Mouse (Mus musculus): ENCODE measurements around the gene Tex22. TPM values are rescaled to one million over a fixed set of nuclear protein-coding genes. Genes with fewer than 3 reads are reported as not detected.

The Tex22 gene
- not detected in 2 replicates for polyA plus RNA-seq (2015; fragmentation: Nextera tagmentation; extraction: Ambion mirVana)

DNA sequence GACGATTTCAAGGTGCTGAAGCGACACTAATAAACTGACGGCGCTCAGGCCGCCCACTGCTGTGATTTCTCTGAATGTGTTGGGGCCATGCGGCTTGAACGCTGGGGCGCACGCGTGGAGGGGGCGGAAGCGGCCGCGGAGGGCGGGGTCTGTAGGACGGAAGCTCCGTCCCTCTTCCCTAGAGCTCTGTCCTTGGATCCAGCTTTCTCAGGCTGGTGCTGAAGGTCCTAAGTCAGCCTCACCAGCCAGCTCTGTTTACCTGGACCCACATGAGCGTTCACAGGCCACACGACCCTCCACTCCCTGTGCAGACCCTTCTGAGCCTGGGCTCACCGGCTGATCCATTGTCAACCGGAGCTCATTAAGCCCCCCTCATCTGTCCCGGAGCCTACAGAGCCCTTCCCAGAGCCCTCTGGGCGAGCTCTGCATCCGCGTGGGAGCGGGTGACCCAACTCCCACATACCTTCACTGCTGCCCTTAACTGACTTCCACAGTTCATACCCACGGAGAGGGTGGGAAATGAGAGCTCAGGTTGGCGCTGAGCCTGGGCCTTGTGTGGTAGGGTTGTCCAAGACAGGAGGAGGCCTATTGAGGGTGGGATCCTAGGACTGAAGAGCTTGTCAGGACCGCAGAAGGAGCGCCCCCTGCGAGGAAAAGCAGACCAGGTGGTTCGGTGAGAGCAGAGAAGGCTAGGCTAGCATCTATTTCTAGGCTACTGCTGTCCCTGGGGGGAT is at the start of gene Tex22:
Tex22 (plus strand) TSS at position 174 of the 734 bp plus-strand sequence.
- Histone ChIP-seq H3K4me1 (replicated peaks) (peaks cover 20% of the 10 kb centered on the region), H3K27ac (peak within 1 kb of the TSS; percentile 91), H3K27me3 (no peaks in the 10 kb centered on the region), H3K9me3 (replicated peaks) (no peaks in the 10 kb centered on the region), H3K9ac (peak within 1 kb of the TSS; percentile 52), H3K4me3 (peak within 1 kb of the TSS; percentile 48), H3K4me2 (peak within 1 kb of the TSS; percentile 79), H3K36me3 (peaks cover 14% of the 10 kb centered on the region)
- peak; percentile 91 for ATAC-seq (replicated peaks; ENCODE audit: insufficient number of reproducible peaks, insufficient read depth, low FRiP score, low read depth)
- 3% methylated on average over 32 of the region's 32 CpGs for WGBS

DNA sequence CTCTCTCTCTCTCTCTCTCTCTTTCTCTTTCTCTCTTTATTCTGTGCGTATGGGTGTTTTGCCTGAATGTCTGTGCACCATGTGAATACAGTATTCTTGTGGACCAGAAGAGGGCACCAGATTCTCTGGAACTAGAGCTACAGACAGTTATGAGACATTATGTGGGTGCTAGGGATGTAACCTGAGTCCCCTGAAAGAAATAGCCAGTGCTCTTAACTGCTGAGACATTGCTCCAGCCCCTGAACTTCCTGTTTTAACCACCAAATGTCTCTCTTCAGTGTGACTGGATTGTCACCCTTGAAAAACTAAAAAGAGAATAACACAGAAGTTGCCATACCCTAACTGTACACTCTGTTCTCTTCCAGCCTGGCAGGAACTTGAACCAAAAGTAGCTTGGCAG is 47.7 kb upstream of the Tex22 start:
- 97% methylated on average over 1 of the region's 1 CpGs for WGBS
- no peaks in the 10 kb centered on the region for H3K27me3 ChIP-seq
- ATAC-seq (replicated peaks; ENCODE audit: insufficient number of reproducible peaks, insufficient read depth, low FRiP score, low read depth), result no peak
- H3K4me1 ChIP-seq (replicated peaks), result peaks cover 29% of the 10 kb centered on the region
- no peaks in the 10 kb centered on the region for H3K36me3 ChIP-seq
- H3K9ac ChIP-seq, result no peak overlapping the region
- no peak overlapping the region for H3K27ac ChIP-seq
- no peaks in the 10 kb centered on the region for H3K9me3 ChIP-seq (replicated peaks)
- H3K4me2 ChIP-seq, result no peak overlapping the region
- H3K4me3 ChIP-seq, result no peak overlapping the region

DNA sequence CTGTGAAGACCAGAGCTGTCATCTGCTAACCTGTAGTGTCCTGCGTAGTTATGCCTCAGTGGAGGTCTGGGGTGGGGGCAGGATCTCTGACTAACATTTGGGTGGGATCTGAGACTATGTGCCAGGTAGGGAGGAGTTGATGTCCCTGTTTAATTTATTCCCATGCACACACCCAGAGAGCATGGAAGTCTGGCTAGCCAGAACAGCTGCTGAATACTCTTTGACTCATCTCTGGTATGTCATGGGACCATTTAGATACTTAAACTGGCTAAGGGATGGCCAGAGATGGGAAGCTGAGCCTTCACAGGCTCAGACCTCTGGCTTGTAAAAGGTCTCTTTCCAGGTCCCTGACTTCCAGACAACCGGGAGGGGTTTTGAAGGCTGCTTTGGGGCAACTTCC is 46.8 kb upstream of the Tex22 start:
- WGBS, result 88% methylated on average over 2 of the region's 2 CpGs

DNA sequence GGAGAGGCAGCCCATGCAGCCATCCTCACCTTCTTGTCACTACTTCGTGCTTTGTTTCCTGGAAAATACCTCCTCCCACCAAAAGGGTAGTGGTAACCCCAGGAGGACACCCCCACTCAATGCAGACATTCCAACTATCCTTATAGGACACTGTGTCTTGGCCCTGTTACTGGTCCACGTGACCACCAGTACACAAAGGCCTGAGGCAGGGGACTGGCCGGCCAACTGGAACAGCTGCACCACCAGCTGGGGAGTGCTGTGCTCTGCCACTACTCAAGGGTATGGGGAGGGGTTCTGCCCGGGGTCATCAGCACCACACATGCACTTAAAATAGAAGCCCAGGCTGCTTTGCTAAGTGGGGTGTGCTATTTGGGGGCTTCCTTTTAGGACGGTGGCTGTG is 46.2 kb upstream of the Tex22 start:
- H3K27ac ChIP-seq, result peak overlapping the region; percentile 24; the same call in 1 of the 2 replicates
- ATAC-seq (replicated peaks; ENCODE audit: insufficient number of reproducible peaks, insufficient read depth, low FRiP score, low read depth), result peak; percentile 27; the same call in 1 of the 2 replicates
- no peaks in the 10 kb centered on the region for H3K36me3 ChIP-seq
- no peak overlapping the region for H3K9ac ChIP-seq
- peaks cover 39% of the 10 kb centered on the region for H3K4me1 ChIP-seq (replicated peaks)
- H3K27me3 ChIP-seq, result no peaks in the 10 kb centered on the region
- H3K4me3 ChIP-seq, result no peak overlapping the region
- WGBS, result 39% methylated on average over 5 of the region's 5 CpGs
- H3K9me3 ChIP-seq (replicated peaks), result no peaks in the 10 kb centered on the region
- H3K4me2 ChIP-seq, result no peak overlapping the region

More for the DNA sequence above, 46.8 kb upstream of the Tex22 start:
- no peak overlapping the region for H3K27ac ChIP-seq
- H3K4me1 ChIP-seq (replicated peaks), result peaks cover 36% of the 10 kb centered on the region
- H3K4me2 ChIP-seq, result no peak overlapping the region
- H3K9me3 ChIP-seq (replicated peaks), result no peaks in the 10 kb centered on the region
- H3K27me3 ChIP-seq, result no peaks in the 10 kb centered on the region
- H3K9ac ChIP-seq, result no peak overlapping the region
- H3K4me3 ChIP-seq, result no peak overlapping the region
- ATAC-seq (replicated peaks; ENCODE audit: insufficient number of reproducible peaks, insufficient read depth, low FRiP score, low read depth), result no peak
- H3K36me3 ChIP-seq, result no peaks in the 10 kb centered on the region

DNA sequence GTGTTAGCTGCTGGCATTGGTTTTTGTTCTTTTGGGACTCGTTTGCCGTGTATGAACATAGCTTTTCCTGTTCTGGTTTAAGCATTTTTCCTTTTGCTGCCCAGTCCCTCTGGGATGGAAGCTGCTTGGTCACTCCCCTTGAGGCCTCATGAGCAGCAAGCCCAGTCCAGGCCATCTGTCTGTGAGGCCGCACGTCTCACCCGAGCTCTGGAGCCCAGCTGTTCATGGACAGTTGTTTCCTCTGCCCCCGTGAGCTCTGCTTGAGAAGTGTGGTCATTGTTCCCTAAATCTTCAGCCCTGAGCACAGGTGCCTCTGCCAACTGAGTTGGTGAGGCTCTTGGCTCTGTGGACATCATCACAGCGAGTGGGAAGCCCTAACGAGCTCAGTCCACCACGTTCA is 45.4 kb upstream of the Tex22 start:
- H3K4me2 ChIP-seq, result no peak overlapping the region
- H3K9ac ChIP-seq, result no peak overlapping the region
- H3K27ac ChIP-seq, result no peak overlapping the region
- no peak overlapping the region for H3K4me3 ChIP-seq
- H3K27me3 ChIP-seq, result no peaks in the 10 kb centered on the region
- WGBS, result 77% methylated on average over 9 of the region's 9 CpGs
- no peaks in the 10 kb centered on the region for H3K9me3 ChIP-seq (replicated peaks)
- peaks cover 41% of the 10 kb centered on the region for H3K4me1 ChIP-seq (replicated peaks)
- ATAC-seq (replicated peaks; ENCODE audit: insufficient number of reproducible peaks, insufficient read depth, low FRiP score, low read depth), result no peak
- no peaks in the 10 kb centered on the region for H3K36me3 ChIP-seq

DNA sequence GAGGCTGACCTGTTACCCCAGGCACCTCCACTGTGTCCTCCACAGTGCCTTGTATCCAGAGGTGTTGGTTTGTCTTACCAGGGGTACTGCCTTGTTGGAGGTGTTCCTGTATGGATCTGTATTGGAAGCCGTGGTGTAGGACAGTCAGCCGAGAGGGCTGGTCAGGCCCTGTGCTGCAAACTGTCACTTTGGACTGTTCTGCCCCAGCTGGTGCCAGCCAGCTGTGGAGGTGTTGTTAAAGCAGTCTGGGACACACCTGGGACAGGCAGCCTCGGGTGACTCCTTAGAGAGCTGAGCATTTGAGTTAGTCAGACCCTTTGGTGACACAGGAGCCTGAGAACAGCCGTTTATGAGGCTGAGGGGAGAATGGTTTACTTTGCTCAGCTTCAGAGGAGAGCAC is 44.3 kb upstream of the Tex22 start:
- H3K4me1 ChIP-seq (replicated peaks), result peaks cover 51% of the 10 kb centered on the region
- 73% methylated on average over 4 of the region's 4 CpGs for WGBS

DNA sequence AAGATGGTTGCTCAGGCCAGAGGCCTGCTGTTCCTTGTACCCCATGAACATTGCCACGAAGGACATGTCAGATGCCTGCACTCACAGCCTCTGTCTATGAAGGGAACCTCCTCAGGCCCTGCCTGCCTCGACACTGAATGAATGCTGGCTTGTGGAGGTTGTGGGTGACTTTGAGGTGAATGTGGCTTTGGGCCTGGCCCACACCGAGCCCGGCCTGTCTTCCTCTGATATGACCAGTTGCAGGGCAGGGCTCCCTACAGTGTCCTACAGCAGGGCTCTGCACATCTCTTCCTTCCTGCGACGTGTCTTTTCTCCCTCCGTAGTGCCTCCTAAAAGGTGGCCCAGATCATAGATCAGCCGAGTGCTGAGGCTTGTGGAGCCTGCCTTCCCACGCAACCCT is 43.3 kb upstream of the Tex22 start:
- WGBS, result 76% methylated on average over 9 of the region's 9 CpGs

More for the DNA sequence above, 44.3 kb upstream of the Tex22 start:
- Histone ChIP-seq H3K27me3 (no peaks in the 10 kb centered on the region), H3K4me3 (no peak overlapping the region), H3K9ac (no peak overlapping the region), H3K36me3 (no peaks in the 10 kb centered on the region), H3K9me3 (replicated peaks) (no peaks in the 10 kb centered on the region), H3K27ac (no peak overlapping the region), H3K4me2 (no peak overlapping the region)
- no peak for ATAC-seq (replicated peaks; ENCODE audit: insufficient number of reproducible peaks, insufficient read depth, low FRiP score, low read depth)

DNA sequence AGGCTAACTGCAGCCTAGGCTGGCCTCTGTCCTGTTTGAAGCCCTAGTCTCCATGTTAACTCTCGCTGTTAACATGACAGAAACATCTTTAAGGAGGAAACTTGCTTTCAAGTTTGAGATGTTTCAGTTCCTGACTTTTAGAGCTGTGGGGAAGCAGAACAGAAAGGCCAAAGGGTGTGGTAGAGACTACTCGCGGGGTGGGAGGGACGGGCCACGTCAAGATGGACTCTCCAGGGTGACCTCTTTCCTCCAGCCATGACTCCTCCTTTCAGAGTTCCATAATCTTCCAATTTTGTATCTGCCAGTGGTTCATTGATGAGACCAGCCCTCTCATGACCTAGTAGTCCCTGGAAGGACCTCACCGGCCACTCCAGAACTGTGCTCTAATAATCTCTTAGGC is 42.9 kb upstream of the Tex22 start:
- Histone ChIP-seq H3K9me3 (replicated peaks) (no peaks in the 10 kb centered on the region), H3K9ac (no peak overlapping the region), H3K36me3 (no peaks in the 10 kb centered on the region), H3K27ac (no peak overlapping the region), H3K4me2 (no peak overlapping the region), H3K4me1 (replicated peaks) (peaks cover 55% of the 10 kb centered on the region), H3K4me3 (no peak overlapping the region), H3K27me3 (no peaks in the 10 kb centered on the region)
- WGBS, result 74% methylated on average over 6 of the region's 6 CpGs
- ATAC-seq (replicated peaks; ENCODE audit: insufficient number of reproducible peaks, insufficient read depth, low FRiP score, low read depth), result no peak

More for the DNA sequence above, 43.3 kb upstream of the Tex22 start:
- no peak overlapping the region for H3K27ac ChIP-seq
- no peaks in the 10 kb centered on the region for H3K36me3 ChIP-seq
- H3K4me2 ChIP-seq, result no peak overlapping the region
- no peak for ATAC-seq (replicated peaks; ENCODE audit: insufficient number of reproducible peaks, insufficient read depth, low FRiP score, low read depth)
- H3K4me1 ChIP-seq (replicated peaks), result peaks cover 55% of the 10 kb centered on the region
- H3K27me3 ChIP-seq, result no peaks in the 10 kb centered on the region
- H3K9me3 ChIP-seq (replicated peaks), result no peaks in the 10 kb centered on the region
- no peak overlapping the region for H3K4me3 ChIP-seq
- no peak overlapping the region for H3K9ac ChIP-seq

DNA sequence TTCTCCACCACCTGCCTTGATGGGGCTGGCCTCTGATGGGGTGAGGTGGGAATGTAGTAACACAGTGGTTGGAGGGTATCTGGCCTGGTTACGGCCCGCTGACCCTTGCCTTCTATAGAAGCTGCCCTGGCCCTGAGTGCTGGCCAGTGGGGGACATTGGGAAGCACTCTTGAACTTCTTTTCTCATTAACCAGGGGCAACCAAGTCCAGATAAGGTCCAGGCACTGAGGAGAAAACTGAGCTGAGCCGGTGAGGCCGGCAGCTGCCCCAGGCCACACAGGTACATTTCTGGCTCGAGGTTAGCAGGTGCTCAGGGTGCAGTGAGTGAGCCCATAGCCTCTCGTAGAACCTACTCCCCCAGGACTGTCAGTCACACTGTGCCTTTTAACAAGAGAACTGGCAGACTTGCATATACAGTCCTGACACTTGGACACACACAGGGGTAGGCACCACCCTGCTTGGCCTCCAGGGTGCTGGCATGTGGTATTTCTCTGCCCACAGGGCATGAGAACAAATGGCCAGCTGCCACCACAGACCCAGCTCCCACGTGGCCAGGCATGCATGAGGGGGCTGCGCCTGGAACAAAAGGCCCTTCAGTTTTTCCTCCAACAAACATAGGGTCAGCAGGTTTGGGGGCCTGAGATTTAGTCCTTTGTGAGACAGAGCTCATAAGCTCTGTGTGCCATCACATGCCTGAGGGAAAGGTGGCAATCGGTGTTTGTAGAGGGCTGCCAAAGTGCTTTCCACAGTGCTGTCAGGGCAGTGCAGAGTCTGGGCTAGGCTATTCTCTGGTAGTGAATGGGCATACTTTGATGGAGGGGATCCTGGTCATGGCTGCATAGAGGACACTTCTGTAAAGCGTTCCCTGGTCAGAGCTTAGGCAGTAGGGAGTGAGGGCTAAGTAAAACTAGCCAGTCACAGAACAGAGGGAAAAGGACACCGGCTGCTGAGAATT is 41.7 kb upstream of the Tex22 start:
- H3K4me2 ChIP-seq, result no peak overlapping the region
- WGBS, result 62% methylated on average over 11 of the region's 11 CpGs
- no peak overlapping the region for H3K27ac ChIP-seq
- no peak overlapping the region; the same call in 1 of the 2 replicates for H3K9ac ChIP-seq
- H3K4me3 ChIP-seq, result no peak overlapping the region
- H3K9me3 ChIP-seq (replicated peaks), result no peaks in the 10 kb centered on the region
- no peak for ATAC-seq (replicated peaks; ENCODE audit: insufficient number of reproducible peaks, insufficient read depth, low FRiP score, low read depth)
- H3K27me3 ChIP-seq, result no peaks in the 10 kb centered on the region
- H3K4me1 ChIP-seq (replicated peaks), result peaks cover 51% of the 10 kb centered on the region
- no peaks in the 10 kb centered on the region for H3K36me3 ChIP-seq

DNA sequence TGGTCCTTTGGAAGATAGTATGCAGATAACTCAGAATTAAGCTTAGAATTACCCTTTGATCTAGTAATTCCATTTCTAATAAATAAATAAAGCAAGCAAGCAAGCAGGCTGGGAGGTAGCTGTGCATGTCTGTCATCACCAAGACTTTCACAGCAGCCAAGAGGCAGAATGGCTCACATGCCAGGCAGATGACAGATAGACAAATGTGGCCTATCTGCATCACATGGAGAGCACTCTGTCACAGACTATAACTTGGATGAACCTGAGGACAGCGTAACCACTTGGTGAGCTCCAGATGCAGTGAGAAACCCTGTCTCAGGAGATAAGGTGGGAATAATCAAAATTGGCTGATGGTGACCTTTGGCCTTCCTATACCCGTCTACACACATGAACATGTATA is 39.2 kb upstream of the Tex22 start:
- Histone ChIP-seq H3K27ac (peak overlapping the region; percentile 57), H3K4me3 (no peak overlapping the region), H3K9ac (no peak overlapping the region), H3K36me3 (no peaks in the 10 kb centered on the region), H3K27me3 (no peaks in the 10 kb centered on the region), H3K9me3 (replicated peaks) (no peaks in the 10 kb centered on the region), H3K4me2 (no peak overlapping the region), H3K4me1 (replicated peaks) (peaks cover 36% of the 10 kb centered on the region)
- 0 out of 2 replicates have a peak, but pooled peaks have one; percentile 20 for ATAC-seq (replicated peaks; ENCODE audit: insufficient number of reproducible peaks, insufficient read depth, low FRiP score, low read depth)
- 47% methylated on average over 2 of the region's 2 CpGs for WGBS

DNA sequence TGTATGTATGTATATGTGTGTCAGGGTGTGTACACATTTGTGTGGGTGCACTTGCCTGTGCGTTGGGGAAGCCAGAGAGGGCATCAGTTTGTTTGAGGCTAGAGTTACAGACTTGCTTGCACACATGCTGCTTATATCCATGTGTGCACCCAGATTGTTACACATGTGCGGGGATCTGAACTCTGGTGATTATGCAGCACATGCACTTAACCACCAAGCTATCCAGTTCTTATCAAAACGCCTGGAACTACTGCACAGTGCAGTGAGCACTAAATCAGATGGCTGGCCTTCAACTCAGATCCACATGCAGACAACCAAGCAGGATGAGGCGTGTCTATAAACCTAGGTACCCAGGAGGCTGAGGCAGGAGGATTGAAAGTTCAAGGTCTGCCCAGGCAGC is 37.3 kb upstream of the Tex22 start:
- Histone ChIP-seq H3K4me3 (no peak overlapping the region), H3K27ac (no peak overlapping the region), H3K9me3 (replicated peaks) (no peaks in the 10 kb centered on the region), H3K9ac (no peak overlapping the region), H3K4me2 (no peak overlapping the region), H3K4me1 (replicated peaks) (peaks cover 39% of the 10 kb centered on the region), H3K27me3 (no peaks in the 10 kb centered on the region), H3K36me3 (no peaks in the 10 kb centered on the region)
- ATAC-seq (replicated peaks; ENCODE audit: insufficient number of reproducible peaks, insufficient read depth, low FRiP score, low read depth), result no peak
- WGBS, result 84% methylated on average over 4 of the region's 4 CpGs

All from heart, embryonic 15.5 days (tissue).